Mouse (Mus musculus): ENCODE results near the gene Shd.

DNA sequence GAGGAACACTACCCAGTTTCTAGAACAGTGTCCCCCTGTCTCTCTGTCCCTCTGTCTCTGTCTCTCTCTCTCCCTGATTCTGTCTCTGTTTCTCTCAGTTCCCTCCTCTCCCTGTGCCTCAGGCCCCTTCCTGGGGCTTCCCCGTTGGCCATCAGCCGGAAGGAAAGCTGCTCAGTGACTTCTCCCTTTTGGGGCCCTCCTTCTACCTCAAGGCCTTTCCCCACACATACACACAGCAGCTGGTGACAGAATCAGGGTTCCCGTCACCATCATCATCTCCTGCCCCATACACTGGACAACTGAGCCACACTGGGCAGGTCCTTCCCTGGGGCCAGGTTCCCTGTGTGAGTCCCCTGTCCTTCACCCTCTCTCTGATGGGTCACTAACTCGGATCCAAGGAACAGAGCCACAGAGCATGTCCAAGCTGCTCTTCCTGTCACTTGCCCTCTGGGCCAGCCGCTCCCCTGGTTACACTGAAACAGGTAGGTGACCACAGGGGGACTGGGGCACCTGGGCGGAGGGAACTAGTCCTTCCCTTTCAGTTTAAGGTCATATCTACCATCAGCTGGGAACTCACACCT is 17.7 kb upstream of the Shd start, which contains the start of gene Ebi3:
- TF ChIP-seq CTCF (IDR thresholded peaks at IDR 0.05; ENCODE audit: low read depth), result no peak
- TF ChIP-seq EP300 (IDR thresholded peaks at IDR 0.05; ENCODE audit: low read depth), result no peak
